Mouse (Mus musculus) hindbrain, postnatal 0 days (tissue): ENCODE data around the gene Plscr2. TPM values are rescaled to one million over a fixed set of nuclear protein-coding genes. Genes with fewer than 3 reads are reported as not detected.

Source experiments
- ATAC-seq: fragments of 200-750 bp; cut with Nextera tagmentation; 2 replicates; pipeline ENCODE4 v1.8.0; 2017; ENCODE audit warnings: mild to moderate bottlenecking, moderate TSS enrichment, moderate library complexity
- DNase-seq: peaks from one replicate; pipeline ENCODE4 v3.0.0-alpha.2; 2015; ENCODE audit warnings: low spot score
- H3K27ac ChIP-seq: fragments of 300-500 bp; sonication (generic); 2 replicates; pipeline ENCODE4 v1.5.1; 2014; ENCODE audit warnings: mild to moderate bottlenecking
- H3K27me3 ChIP-seq: fragments of 300-500 bp; sonication (generic); 2 replicates; pipeline ENCODE4 v1.6.1; 2014; ENCODE audit warnings: low read length, mixed read lengths; ENCODE audit not compliant: insufficient read depth
- H3K36me3 ChIP-seq: fragments of 300-500 bp; sonication (generic); 2 replicates; pipeline ENCODE4 v1.6.1; 2014; ENCODE audit warnings: low read length, mixed read lengths; ENCODE audit not compliant: insufficient read depth
- H3K4me1 ChIP-seq: fragments of 300-500 bp; sonication (generic); 2 replicates; pipeline ENCODE4 v1.6.1; 2014; ENCODE audit warnings: antibody characterized with exemption, low read length, mixed read lengths; ENCODE audit not compliant: insufficient read depth
- H3K4me2 ChIP-seq: fragments of 300-500 bp; sonication (generic); 2 replicates; pipeline ENCODE4 v1.6.1; 2014; ENCODE audit warnings: low read depth, mild to moderate bottlenecking, low read length, moderate library complexity, mixed read lengths
- H3K4me3 ChIP-seq: fragments of 300-500 bp; sonication (generic); 2 replicates; pipeline ENCODE4 v1.5.1; 2014; ENCODE audit warnings: low read length
- H3K9ac ChIP-seq: fragments of 300-500 bp; sonication (generic); replicated peaks from 2 replicates; pipeline ENCODE4 v1.6.1; 2014; ENCODE audit warnings: mild to moderate bottlenecking, low read length, moderate library complexity, mixed read lengths
- H3K9me3 ChIP-seq: fragments of 300-500 bp; sonication (generic); 2 replicates; pipeline ENCODE4 v1.6.1; 2016; ENCODE audit warnings: low read length, mixed read lengths
- CTCF ChIP-seq: IDR thresholded peaks from 2 replicates; pipeline ENCODE4 v1.5.1; 2016; ENCODE audit warnings: antibody characterized with exemption, control low read depth, low read depth
- WGBS: fragments of 180-500 bp; shearing (Covaris S2); extraction: QIAGEN DNeasy Blood & Tissue Kit; methylation state at CpG from one replicate; pipeline ENCODE4 v1.1.7; 2014; 5-methylcytosine and 5-hydroxymethylcytosine counted together
- polyA plus RNA-seq: library from polyadenylated mRNA; unstranded; fragments of >200 nt; fragmentation: Nextera tagmentation; extraction: Ambion mirVana; gene quantifications from 2 replicates; pipeline ENCODE4 v1.2.1, GENCODE M21; 2015
- total RNA-seq: library from RNA; depleted of rRNA; stranded (reverse); fragments of >200 nt; gene quantifications from 2 replicates; pipeline ENCODE4 v1.2.3, GENCODE M21; 2014

Plscr2 gene
- total and polyA plus RNA-seq, 2 experiments from 2014 or later, result 1.5 to 2.3 TPM

DNA sequence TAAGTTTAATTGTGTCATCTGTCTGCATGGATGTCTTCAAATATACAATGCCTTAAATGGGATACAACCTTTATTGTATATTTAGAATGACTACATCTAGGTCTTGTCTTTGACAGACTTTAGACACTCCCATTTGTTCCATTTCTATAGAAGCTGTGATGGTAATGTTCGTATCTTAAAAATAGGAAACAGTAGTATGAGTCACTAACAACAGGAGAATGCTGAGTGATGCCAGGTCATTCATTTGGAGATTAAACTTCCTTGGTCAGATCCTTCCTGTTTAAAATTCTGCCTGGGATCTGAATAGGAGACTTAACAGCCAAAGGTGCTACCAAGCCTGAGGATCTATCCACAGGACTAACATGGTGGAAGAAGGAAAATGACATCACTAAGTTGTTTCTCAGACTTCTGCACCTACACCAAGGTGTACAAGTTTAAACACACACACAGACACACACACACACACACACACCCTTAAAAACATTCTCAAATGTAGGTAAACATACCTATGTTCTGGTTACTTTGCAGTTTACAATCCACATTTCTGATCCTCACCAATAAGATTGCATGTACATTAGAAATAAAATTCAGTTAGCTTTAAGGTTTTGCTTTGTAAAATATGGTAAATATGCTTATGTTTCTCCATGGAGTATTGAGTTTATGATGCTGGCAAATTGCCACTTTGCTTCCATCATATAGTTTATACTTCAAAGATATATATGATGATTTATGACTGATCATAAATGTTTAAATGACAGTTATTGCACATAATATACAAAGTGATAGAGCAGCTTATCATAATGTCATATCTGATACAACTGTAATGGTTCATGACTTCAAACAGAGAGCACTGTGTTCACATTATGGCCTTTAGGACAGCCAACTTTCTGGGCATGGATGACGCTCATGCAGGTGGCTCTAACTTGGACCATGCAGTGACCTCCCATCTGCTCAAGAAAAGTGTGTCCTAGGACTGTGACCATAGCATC, 18.5 kb downstream of the Plscr2 start:
- Histone ChIP-seq H3K9ac (no peak overlapping the region), H3K4me2 (no peak overlapping the region), H3K36me3 (no peaks in the 10 kb centered on the region), H3K27me3 (no peaks in the 10 kb centered on the region), H3K9me3 (no peaks in the 10 kb centered on the region), H3K4me1 (no peaks in the 10 kb centered on the region), H3K4me3 (no peak overlapping the region), H3K27ac (no peak overlapping the region)
- WGBS, result 89% methylated on average over 2 of the region's 2 CpGs
- no peak for DNase-seq
- no peak for ATAC-seq
- no peak for TF ChIP-seq CTCF

DNA sequence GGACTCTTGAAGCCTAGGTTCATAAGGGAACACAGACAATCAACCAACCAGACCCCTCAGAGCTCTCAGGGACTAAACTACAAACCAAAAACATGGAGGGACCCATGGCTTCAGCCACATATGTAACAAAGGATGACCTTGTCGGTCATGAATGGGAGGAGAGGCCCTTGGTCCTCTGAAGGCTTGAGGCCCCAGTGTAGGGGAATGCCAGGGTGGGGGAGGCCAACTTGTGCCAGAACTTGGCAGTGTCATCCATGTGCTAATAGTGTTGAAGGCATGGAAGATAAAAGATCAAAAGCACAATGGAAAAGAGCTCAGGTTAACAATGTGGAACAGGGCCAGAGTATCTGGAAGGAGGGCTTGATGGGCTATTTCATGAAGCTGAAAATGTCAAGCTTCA, 22.9 kb downstream of the Plscr2 start:
- H3K4me2 ChIP-seq, result no peak overlapping the region
- WGBS, result 72% methylated on average over 1 of the region's 1 CpGs
- DNase-seq (no peak), ATAC-seq (no peak)
- H3K27me3 ChIP-seq, result no peaks in the 10 kb centered on the region
- H3K4me1 ChIP-seq, result no peaks in the 10 kb centered on the region
- no peak overlapping the region for H3K4me3 ChIP-seq
- H3K36me3 ChIP-seq, result no peaks in the 10 kb centered on the region
- no peaks in the 10 kb centered on the region for H3K9me3 ChIP-seq
- no peak overlapping the region for H3K27ac ChIP-seq
- TF ChIP-seq CTCF, result no peak
- H3K9ac ChIP-seq, result no peak overlapping the region

DNA sequence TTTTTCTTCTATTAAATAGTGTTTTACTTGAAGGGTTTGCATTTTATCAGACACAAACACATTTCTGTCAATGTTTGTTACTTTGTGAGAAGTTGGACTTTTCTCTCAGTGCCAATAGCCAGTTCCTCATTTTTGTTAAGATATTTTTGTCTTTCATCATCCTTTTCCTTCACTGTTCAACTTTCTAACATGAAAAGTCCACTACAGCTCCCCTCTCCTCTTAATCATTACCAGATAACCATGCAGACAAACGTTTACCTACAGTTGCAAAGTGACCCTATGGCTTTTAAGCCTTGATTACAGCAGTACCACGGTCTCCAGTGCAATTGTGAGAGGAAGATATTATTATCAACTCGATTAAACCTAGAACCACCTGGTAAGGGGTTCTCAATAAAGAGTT, 25.8 kb downstream of the Plscr2 start:
- no peak for TF ChIP-seq CTCF
- Histone ChIP-seq H3K27me3 (no peaks in the 10 kb centered on the region), H3K27ac (no peak overlapping the region), H3K4me1 (no peaks in the 10 kb centered on the region), H3K9me3 (no peaks in the 10 kb centered on the region), H3K36me3 (no peaks in the 10 kb centered on the region), H3K4me3 (no peak overlapping the region), H3K4me2 (no peak overlapping the region), H3K9ac (no peak overlapping the region)
- no peak for DNase-seq
- no peak for ATAC-seq
- WGBS, result 72% methylated on average over 3 of the region's 3 CpGs

DNA sequence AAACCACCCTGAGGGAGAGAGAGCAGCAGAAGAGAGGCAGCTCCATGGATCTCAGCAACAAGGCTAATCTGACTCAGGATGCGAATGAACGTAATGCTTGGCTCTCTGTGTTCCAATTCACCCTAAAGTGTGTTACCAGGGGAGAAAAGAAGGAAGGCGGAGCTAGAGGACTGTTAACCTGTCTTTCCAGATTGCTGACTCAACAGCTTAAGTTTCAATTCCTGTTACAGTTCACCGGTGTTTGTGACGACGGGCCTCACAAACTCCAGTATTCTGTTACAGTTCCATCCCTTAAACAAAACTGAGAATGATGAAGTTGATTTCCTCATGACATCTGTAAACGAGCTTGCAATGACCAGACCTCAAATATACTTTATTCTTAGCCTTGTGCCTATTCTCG, 29.7 kb downstream of the Plscr2 start:
- no peak overlapping the region for H3K9ac ChIP-seq
- no peak overlapping the region for H3K4me3 ChIP-seq
- H3K27me3 ChIP-seq, result no peaks in the 10 kb centered on the region
- no peak for ATAC-seq
- no peak for TF ChIP-seq CTCF
- DNase-seq, result no peak
- no peaks in the 10 kb centered on the region for H3K9me3 ChIP-seq
- no peak overlapping the region for H3K4me2 ChIP-seq
- no peaks in the 10 kb centered on the region for H3K36me3 ChIP-seq
- no peaks in the 10 kb centered on the region for H3K4me1 ChIP-seq
- no peak overlapping the region for H3K27ac ChIP-seq
- WGBS, result 79% methylated on average over 8 of the region's 8 CpGs

DNA sequence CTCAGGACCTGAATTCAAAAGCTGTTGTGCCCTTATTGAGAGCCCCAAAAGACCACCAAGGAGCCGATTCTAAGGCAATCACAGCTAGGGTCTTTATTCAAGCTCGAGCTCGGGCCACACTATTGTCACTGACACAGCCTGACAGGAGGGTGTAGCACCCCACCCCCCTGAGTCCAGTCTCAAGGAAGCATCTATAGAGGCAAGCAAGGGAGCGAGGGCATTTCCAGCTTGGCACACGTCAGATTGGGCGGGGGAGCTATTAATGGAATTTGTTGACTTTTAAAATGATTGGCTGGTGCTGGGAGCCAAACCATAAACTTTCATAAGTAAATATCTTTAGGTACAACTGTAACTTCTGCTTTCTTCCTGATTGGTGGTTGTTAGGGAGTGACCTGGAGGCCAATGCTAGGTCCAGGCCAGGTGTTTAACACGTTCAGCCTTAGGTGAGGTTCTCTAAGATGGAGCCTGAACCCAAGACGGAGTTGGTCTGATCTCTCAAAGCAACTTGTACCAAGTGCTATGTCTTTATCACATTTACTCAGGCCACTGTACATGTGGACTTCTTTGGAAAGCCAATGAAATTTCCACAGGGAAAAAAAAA, 30.3 kb downstream of the Plscr2 start:
- DNase-seq (no peak), ATAC-seq (no peak)
- Histone ChIP-seq H3K27ac (no peak overlapping the region), H3K4me1 (no peaks in the 10 kb centered on the region), H3K4me3 (no peak overlapping the region), H3K4me2 (no peak overlapping the region), H3K9ac (no peak overlapping the region), H3K27me3 (no peaks in the 10 kb centered on the region), H3K9me3 (no peaks in the 10 kb centered on the region), H3K36me3 (no peaks in the 10 kb centered on the region)
- 56% methylated on average over 8 of the region's 8 CpGs for WGBS
- TF ChIP-seq CTCF, result no peak

DNA sequence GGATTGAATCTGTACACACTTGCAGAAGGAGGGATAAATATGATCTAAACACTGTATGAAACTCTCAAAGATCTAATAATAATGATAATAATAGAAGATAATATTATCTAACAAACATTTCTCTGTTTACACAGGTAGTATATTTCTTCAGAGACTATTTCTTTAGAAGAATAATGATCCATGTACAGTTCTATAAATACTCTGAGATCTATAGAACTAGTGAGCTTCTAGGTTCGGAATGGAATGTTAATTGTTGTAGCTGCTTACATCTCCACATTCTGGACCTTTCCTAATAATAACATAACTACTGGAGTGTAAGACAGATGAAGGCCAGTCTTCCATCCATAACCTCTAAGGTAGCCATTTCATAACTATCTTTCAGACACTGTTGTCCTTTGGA, 33.7 kb downstream of the Plscr2 start, which contains the start of gene 1700057G04Rik:
Gene 1700057G04Rik, plus strand, starts transcription at position 301 of the 400 bp plus-strand sequence.
- H3K36me3 ChIP-seq, result no peaks in the 10 kb centered on the region
- no peak within 1 kb of the TSS for H3K9ac ChIP-seq
- ATAC-seq, result no peak
- no peak for DNase-seq
- no peak for TF ChIP-seq CTCF
- 94% methylated on average over 1 of the region's 1 CpGs for WGBS
- H3K27ac ChIP-seq, result no peak within 1 kb of the TSS
- no peaks in the 10 kb centered on the region for H3K4me1 ChIP-seq
- H3K4me2 ChIP-seq, result no peak within 1 kb of the TSS
- no peak within 1 kb of the TSS for H3K4me3 ChIP-seq
- H3K9me3 ChIP-seq, result no peaks in the 10 kb centered on the region
- no peaks in the 10 kb centered on the region for H3K27me3 ChIP-seq
